Mouse (Mus musculus): ENCODE results near the gene Lrrc25. TPM values are rescaled to one million over a fixed set of nuclear protein-coding genes. Genes with fewer than 3 reads are reported as not detected.

Lrrc25 gene
- polyA plus RNA-seq, 1 experiment from 2014 or later, result 0.74 TPM

DNA sequence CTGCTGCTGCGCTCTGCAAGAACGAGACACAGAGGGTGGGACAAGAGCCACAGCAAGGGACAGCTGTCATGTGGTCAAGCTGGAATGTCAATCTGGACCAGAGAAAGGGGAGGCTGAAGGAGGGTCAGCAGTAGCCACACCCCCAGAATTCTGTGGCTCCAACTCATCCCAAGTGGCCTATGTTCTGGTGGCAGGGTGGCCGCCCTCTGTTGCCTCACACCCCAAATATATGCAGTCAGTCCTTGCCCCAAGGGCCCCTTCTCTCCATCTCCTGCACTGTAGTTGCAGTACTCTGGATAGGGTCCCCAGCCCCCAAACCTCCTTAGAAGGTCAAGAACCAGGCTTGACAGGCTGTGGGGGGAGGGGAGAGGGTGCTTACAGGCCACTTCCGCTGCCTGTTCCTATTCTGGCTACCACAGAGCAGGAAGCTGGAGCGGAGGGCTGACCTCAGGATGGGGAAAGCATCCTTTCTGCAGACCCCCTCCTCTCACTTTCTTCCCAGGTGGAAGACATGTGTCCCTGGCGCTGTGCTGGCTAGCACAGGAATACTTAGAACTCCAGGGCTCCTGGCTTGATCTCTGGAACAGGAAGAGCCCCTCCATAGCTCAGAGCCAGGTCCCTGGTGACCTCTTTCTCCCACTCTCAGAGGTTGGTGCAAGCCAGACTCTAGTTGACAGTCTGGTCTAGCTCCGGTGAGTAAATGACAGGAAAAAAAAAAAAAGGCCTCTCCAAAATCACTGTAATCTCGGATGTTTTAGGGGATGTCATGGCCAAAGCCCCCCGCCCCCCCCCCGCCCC lies 15.3 kb upstream of the Lrrc25 start:
- Histone ChIP-seq H3K27ac (replicated peaks) (peak overlapping the region; percentile 60), H3K4me1 (peaks cover 45% of the 10 kb centered on the region), H3K4me3 (peak overlapping the region; percentile 19), H3K27me3 (no peaks in the 10 kb centered on the region), H3K9ac (replicated peaks) (peak overlapping the region; percentile 26), H3K36me3 (no peaks in the 10 kb centered on the region), H3K9me3 (no peaks in the 10 kb centered on the region), H3K4me2 (replicated peaks) (peak overlapping the region; percentile 38)
- peak; percentile 3; the same call in 1 of the 2 replicates for ATAC-seq (replicated peaks)
- 20% methylated on average over 9 of the region's 10 CpGs for WGBS

DNA sequence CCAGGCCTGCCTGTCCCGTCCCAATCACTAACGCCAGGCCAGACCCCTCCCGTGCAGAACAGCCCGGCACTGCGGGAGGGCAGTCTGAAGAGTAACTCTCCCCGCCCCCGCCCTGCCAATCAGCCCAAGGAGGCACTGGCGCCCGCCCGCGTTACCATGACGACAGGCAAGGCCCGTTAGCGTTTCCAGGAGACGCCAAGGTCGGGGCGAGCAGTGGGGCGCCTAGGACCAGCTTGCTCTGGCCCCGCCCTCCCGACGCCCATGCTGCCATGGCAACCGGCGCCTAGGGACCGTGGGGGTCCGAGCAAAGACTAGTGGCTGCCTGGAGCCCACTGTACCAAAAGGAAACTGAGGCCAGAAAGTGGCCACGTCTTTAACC lies 14.7 kb upstream of the Lrrc25 start:
- no peaks in the 10 kb centered on the region for H3K9me3 ChIP-seq

DNA sequence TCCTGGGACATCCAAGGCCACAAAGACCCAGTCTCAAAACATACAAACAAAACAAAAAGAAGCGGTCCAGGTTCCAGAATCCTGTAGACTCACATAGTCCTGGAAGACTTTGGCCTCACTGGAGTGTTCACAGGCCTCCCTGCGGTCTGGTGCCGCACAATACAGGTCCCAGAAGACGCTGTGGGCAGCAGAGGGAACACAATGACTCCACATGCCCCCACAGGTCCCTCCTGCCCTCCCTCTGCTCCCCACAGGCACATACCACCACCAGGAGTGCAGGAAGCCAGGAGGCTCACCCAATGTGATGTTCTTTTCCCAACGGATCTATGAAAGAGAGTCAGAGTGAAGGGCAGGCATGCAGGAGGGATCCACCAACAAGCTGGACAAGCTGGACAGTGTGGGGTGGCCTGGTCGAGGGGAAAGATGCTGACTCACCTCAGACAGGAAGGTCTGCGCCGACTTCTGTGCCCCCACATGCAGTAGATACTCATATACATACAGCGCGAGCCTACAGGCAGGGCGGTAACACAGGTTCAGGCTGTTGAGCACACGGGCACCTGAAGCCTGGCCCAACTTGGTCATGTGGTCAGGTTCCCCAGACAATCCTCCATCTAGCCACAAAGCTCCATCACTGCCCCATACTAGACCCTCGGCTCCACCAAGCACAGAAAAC lies 13.7 kb upstream of the Lrrc25 start:
- no peaks in the 10 kb centered on the region for H3K9me3 ChIP-seq
- H3K27me3 ChIP-seq, result no peaks in the 10 kb centered on the region
- H3K36me3 ChIP-seq, result no peaks in the 10 kb centered on the region
- H3K27ac ChIP-seq (replicated peaks), result no peak overlapping the region
- no peak overlapping the region for H3K9ac ChIP-seq (replicated peaks)
- WGBS, result 94% methylated on average over 13 of the region's 13 CpGs
- ATAC-seq (replicated peaks), result no peak
- no peak overlapping the region for H3K4me3 ChIP-seq
- peaks cover 48% of the 10 kb centered on the region for H3K4me1 ChIP-seq
- H3K4me2 ChIP-seq (replicated peaks), result no peak overlapping the region

More for the DNA sequence above, 14.7 kb upstream of the Lrrc25 start:
- Histone ChIP-seq H3K4me2 (replicated peaks) (peak overlapping the region; percentile 38), H3K27ac (replicated peaks) (peak overlapping the region; percentile 60), H3K4me1 (peaks cover 45% of the 10 kb centered on the region), H3K36me3 (no peaks in the 10 kb centered on the region), H3K9ac (replicated peaks) (peak overlapping the region; percentile 26; the same call in 1 of the 2 replicates), H3K4me3 (peak overlapping the region; percentile 19), H3K27me3 (no peaks in the 10 kb centered on the region)
- peak; percentile 32 for ATAC-seq (replicated peaks)
- 1% methylated on average over 26 of the region's 26 CpGs for WGBS

DNA sequence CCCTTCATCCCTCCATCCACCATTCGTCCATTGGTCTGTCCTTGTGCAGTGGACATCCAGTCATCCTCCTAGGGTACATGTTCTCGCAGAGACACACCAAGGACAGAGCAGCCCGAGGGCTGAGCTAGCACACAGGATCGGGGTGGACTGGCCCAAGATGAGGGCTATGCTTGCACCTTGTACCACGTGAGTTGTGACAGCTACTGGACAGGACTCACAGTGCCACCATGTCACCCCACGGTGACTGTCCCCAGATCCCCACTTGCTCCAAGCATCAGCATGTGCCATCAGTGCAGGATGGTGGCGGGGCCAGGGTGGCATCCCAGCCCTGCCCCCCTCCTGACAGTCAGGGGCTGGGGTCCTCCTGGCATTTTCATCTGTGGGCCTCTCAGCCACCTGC lies 11.4 kb upstream of the Lrrc25 start:
- H3K27ac ChIP-seq (replicated peaks), result no peak overlapping the region
- no peak overlapping the region for H3K4me2 ChIP-seq (replicated peaks)
- ATAC-seq (replicated peaks), result no peak
- no peak overlapping the region for H3K9ac ChIP-seq (replicated peaks)
- H3K4me3 ChIP-seq, result no peak overlapping the region
- H3K9me3 ChIP-seq, result no peaks in the 10 kb centered on the region
- WGBS, result 82% methylated on average over 7 of the region's 7 CpGs
- H3K36me3 ChIP-seq, result no peaks in the 10 kb centered on the region
- H3K27me3 ChIP-seq, result peaks cover 4% of the 10 kb centered on the region; the same call in 1 of the 2 replicates
- peaks cover 47% of the 10 kb centered on the region for H3K4me1 ChIP-seq

DNA sequence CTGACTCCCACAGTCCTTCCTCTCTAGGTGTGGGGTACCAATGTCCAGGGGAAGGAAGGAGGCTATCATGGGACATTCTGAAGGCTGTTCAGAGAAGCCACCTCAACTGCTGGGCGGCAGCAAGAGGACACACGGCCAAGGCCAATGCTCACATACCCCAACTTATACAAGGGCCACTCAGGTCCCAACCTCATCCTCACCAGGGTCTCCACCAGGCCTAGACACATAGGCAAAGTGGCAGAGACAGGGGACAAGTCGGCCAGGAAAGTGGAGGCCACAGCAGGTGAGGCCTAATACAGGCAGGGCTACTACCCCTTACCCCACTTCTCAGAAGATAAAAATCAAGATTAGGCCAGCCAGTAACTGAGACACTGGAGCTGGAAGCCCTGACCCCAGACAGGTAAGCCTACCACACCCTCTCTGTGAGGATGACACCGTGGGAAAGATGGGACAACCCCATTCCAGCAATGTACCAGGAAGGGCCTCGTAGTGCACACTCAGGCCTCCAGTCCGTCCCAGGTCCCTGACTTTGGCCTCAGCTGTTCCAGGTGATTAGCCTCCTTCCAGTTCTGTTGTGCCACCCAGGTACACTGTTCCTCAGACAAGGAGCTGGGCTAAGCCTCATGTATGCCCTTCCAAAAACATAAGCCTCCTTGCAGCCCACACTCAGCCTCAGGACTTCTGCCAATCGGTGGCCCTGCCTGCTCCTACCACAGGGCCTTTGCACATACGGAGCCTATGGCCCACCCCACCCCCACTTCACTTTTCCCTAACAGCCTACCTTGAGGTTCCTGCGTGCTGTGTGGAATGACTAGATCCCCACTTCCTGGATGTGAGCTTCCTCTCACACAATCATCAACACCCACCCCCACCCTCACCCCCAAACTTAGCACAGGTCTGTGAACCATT lies 9.8 kb upstream of the Lrrc25 start:
- peaks cover 50% of the 10 kb centered on the region for H3K4me1 ChIP-seq

DNA sequence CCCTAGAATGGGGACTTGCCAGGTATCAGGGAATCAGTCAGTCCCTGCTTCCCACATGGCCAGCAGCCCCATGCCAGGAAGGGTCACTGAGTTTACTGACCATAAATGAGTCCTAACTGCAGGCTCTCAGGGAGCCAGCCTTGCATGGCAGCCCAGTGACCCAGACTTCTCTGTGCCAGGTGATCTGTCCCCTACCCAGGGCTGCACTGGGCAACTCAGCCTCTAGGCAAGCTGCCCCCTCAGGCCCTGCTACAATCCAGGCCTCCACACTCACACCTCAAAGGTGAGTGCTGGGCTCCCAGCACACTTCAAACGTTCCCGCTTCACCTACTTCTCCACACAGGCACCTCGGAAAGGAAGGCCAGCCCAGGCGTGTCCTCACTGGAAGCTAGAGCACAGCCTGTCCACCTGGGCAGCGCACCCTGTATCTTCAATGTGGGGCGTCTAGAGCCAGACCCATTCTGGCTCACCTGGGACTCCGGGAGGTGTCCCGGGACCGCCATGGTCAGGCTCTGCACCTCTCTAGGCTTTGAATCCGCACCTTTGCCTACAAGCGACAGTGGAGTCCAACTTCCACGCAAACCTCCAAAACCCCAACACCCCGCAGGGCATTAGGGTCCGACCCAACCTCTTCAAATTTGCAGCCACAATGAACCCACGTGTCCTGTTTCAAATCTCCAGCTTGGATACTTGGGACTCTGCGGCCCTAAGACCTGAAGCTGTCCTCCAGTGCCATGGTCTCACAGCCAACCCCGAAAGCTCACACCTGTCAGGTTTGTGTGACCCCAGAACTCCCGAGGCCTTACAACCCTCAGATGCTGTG lies 9.0 kb upstream of the Lrrc25 start:
- Histone ChIP-seq H3K9ac (replicated peaks) (peak overlapping the region; percentile 71), H3K27ac (replicated peaks) (no peak overlapping the region), H3K4me3 (peak overlapping the region; percentile 58), H3K4me1 (peaks cover 52% of the 10 kb centered on the region), H3K27me3 (peaks cover 4% of the 10 kb centered on the region; the same call in 1 of the 2 replicates), H3K9me3 (no peaks in the 10 kb centered on the region), H3K4me2 (replicated peaks) (peak overlapping the region; percentile 63), H3K36me3 (no peaks in the 10 kb centered on the region)
- ATAC-seq (replicated peaks), result no peak
- 65% methylated on average over 18 of the region's 18 CpGs for WGBS

More for the DNA sequence above, 9.8 kb upstream of the Lrrc25 start:
- Histone ChIP-seq H3K9me3 (no peaks in the 10 kb centered on the region), H3K9ac (replicated peaks) (no peak overlapping the region), H3K27me3 (peaks cover 4% of the 10 kb centered on the region; the same call in 1 of the 2 replicates), H3K36me3 (no peaks in the 10 kb centered on the region), H3K27ac (replicated peaks) (no peak overlapping the region), H3K4me3 (no peak overlapping the region), H3K4me2 (replicated peaks) (peak overlapping the region; percentile 63; the same call in 1 of the 2 replicates)
- 88% methylated on average over 9 of the region's 9 CpGs for WGBS
- no peak for ATAC-seq (replicated peaks)

DNA sequence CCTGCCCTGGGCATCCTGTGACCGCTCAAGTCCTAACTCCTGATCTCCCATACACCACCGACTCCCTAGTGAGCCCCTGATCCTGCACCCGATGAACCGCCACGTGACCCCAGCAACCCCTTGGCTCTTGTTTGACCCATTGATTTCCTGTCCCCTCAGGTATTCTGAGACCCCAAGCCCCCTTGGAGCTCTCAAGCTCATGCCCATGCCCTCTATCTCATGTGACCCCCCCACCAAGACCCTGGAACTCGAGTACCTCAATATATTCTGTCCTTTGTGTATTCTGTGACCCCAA lies 8.4 kb upstream of the Lrrc25 start:
- H3K27ac ChIP-seq (replicated peaks), result peak overlapping the region; percentile 70; the same call in 1 of the 2 replicates
- H3K4me3 ChIP-seq, result peak overlapping the region; percentile 58
- H3K9me3 ChIP-seq, result no peaks in the 10 kb centered on the region
- H3K27me3 ChIP-seq, result peaks cover 4% of the 10 kb centered on the region; the same call in 1 of the 2 replicates
- peak overlapping the region; percentile 63 for H3K4me2 ChIP-seq (replicated peaks)
- H3K4me1 ChIP-seq, result peaks cover 53% of the 10 kb centered on the region
- no peaks in the 10 kb centered on the region for H3K36me3 ChIP-seq
- H3K9ac ChIP-seq (replicated peaks), result peak overlapping the region; percentile 71
- WGBS, result 21% methylated on average over 6 of the region's 6 CpGs
- ATAC-seq (replicated peaks), result no peak

DNA sequence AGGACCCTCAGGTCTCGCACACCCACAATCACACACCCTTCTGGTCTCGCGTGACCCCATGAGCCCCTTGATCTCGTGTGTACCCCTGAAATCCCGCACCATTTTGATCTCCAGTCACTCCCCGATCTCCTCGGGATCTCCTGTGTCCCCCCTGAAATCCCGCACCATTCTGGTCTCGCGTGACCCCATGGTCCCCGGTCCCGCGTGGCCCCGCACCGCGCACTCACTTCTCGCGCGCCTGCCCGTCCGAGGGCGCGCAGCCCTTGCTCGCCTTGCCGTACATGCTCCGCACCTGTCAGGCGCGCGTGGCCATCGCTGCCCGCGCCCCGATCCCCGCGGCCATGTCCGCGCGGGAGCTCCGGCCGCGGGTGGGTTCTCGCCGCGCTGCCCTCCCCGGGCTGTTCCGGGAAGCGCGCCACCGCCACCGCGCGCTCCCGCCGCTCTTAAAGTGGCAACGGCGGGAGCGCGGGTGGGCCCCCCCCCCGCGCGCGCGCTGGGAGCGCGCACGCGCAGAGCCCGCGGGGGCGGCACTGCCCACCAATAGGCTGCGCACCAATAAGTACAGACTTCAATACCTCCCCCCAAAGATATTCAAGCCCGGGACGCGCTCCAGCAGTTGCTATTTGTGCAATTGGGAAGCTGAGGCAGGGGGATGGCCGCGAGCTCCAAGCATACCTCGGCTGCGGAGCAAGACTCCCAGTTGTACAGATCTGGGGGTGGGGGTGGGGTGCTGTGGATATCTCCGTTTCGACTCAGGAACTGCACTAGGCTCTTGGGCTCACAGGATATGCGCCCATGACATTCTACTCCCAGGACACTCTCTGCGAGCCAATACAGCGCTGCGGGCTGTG lies 7.8 kb upstream of the Lrrc25 start:
- Histone ChIP-seq H3K9ac (replicated peaks) (peak overlapping the region; percentile 71), H3K4me1 (peaks cover 53% of the 10 kb centered on the region), H3K4me2 (replicated peaks) (peak overlapping the region; percentile 63), H3K27me3 (peaks cover 4% of the 10 kb centered on the region; the same call in 1 of the 2 replicates), H3K9me3 (no peaks in the 10 kb centered on the region), H3K36me3 (no peaks in the 10 kb centered on the region), H3K4me3 (peak overlapping the region; percentile 58), H3K27ac (replicated peaks) (peak overlapping the region; percentile 70)
- 0 out of 2 replicates have a peak, but pooled peaks have one; percentile 14 for ATAC-seq (replicated peaks)
- WGBS, result 1% methylated on average over 84 of the region's 84 CpGs

DNA sequence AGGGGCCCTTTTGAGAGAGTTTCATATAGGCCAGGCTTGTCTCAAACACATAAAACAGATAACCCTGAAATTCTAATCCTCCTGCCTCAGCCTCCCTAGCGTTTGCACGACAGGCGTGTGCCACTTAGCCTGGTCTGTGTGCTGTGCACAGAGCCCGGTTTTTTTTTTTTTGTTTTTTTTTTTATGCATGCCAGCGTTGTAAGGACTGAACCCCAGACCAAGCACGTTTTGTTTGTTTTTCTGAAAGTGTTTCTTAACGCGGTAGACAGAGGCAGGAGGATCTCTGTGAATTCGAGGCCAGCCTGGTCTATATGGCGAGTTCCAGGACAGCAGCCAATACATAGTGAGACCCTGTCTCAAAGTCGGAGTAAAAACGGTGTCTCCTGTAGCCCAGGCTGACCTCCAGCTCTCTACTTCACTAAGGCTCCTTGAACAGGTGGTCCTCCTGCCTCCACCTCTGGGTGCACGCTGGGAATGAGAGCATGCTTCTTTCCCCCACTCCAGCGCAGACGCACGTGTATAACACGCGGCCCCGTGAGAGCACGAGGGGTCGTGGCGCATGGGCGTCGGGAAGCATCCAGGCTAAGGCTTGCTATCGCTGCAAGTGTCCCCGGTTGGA lies 7.1 kb upstream of the Lrrc25 start, which contains the start of gene Ssbp4:
Gene Ssbp4, minus strand, starts transcription at position 124 of the 619 bp plus-strand sequence.
- 6% methylated on average over 26 of the region's 26 CpGs for WGBS
- Histone ChIP-seq H3K9ac (replicated peaks) (peak within 1 kb of the TSS; percentile 71), H3K36me3 (no peaks in the 10 kb centered on the region), H3K9me3 (no peaks in the 10 kb centered on the region), H3K4me3 (peak within 1 kb of the TSS; percentile 58), H3K4me2 (replicated peaks) (peak within 1 kb of the TSS; percentile 63), H3K27me3 (peaks cover 4% of the 10 kb centered on the region; the same call in 1 of the 2 replicates), H3K4me1 (peaks cover 53% of the 10 kb centered on the region), H3K27ac (replicated peaks) (peak within 1 kb of the TSS; percentile 70)
- ATAC-seq (replicated peaks), result no peak

DNA sequence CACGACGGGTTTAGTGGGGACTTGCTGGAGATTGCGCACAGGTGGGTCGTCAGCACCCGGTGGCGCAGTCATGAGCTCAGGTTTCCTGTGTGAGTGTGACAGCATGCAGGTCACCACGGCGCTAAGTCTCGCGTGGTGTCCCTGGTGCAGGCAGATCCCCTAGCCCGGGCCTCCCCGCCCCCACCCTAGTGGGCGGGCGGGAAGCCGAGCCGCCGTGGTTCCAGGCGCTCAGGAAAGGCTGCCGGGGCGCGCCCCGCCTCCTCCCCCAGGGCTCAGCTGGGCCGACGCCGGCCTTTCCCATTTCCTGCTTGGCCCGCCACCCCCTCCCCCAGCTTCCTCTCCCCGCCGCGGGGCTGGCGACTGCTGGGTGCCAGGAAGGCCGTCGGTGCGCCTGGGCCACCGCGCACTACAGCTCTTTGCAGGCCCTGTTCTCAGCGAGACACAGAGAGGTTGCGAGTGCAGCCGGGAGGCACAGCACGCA lies 6.5 kb upstream of the Lrrc25 start:
- H3K9me3 ChIP-seq, result no peaks in the 10 kb centered on the region
- peaks cover 53% of the 10 kb centered on the region for H3K4me1 ChIP-seq
- no peaks in the 10 kb centered on the region for H3K36me3 ChIP-seq
- H3K4me2 ChIP-seq (replicated peaks), result peak overlapping the region; percentile 63
- peak overlapping the region; percentile 37 for H3K4me3 ChIP-seq
- H3K9ac ChIP-seq (replicated peaks), result peak overlapping the region; percentile 36
- peaks cover 4% of the 10 kb centered on the region; the same call in 1 of the 2 replicates for H3K27me3 ChIP-seq
- H3K27ac ChIP-seq (replicated peaks), result peak overlapping the region; percentile 70
- under 1% methylated on average over 39 of the region's 39 CpGs for WGBS
- ATAC-seq (replicated peaks), result peak; percentile 27

All from forebrain, embryonic 15.5 days (tissue).